Mouse (Mus musculus): ENCODE measurements around the gene Prdm11.

GRCm38 (mm10) chr2:92985600-92985999 is 60.4 kb downstream of the Prdm11 start:
- TF ChIP-seq MAFK (IDR thresholded peaks at IDR 0.05; ENCODE audit: insufficient read depth, low read depth, low read length), result no peak
- no peak for TF ChIP-seq ZNF384 (IDR thresholded peaks at IDR 0.05; ENCODE audit: low read depth, low read length)

Data from ES-E14 (cell line).